ENCODE assay signal across 9 mouse cellular contexts in genomic region chr13:46019431-46020166, GRCm38 (mm10). TPM values are rescaled to one million over a fixed set of nuclear protein-coding genes. Genes with fewer than 3 reads are reported as not detected.
DNase-seq lines count a peak whose midpoint lies in the region; ATAC-seq and TF ChIP-seq lines count a peak whose summit lies in the region.
"Had no signal": no experiment of that assay in that cellular context is flagged by ENCODE, and none has a peak within 500 bp of the region (broad histone marks: within the 10 kb centered on the region; RNA-seq: fewer than 3 reads in every experiment).

No protein-coding gene starts in this region.

- H3K36me3 ChIP-seq in liver, embryonic 13.5 days, result no peaks in the 10 kb centered on the region
- H3K36me3 ChIP-seq in liver, embryonic 11.5 days (ENCODE audit: control insufficient read depth, insufficient read depth, low read length), result no peaks in the 10 kb centered on the region
- H3K36me3 ChIP-seq: neural tube, embryonic 12.5 days had no signal

- H3K9ac ChIP-seq in liver, embryonic 13.5 days, result no peak overlapping the region
- H3K9ac ChIP-seq in liver, embryonic 11.5 days (ENCODE audit: low read depth, low read length), result no peak overlapping the region
- H3K9ac ChIP-seq: neural tube, embryonic 12.5 days had no signal

- no peaks in the 10 kb centered on the region for H3K9me3 ChIP-seq in liver, embryonic 13.5 days (replicated peaks)
- H3K9me3 ChIP-seq in liver, embryonic 11.5 days (ENCODE audit: control insufficient read depth, low read length), result no peaks in the 10 kb centered on the region
- H3K9me3 ChIP-seq: neural tube, embryonic 12.5 days had no signal

- no peak overlapping the region for H3K4me2 ChIP-seq in liver, embryonic 13.5 days
- H3K4me2 ChIP-seq in liver, embryonic 11.5 days, result no peak overlapping the region
- H3K4me2 ChIP-seq: neural tube, embryonic 12.5 days had no signal

- no peak overlapping the region for H3K4me3 ChIP-seq in liver, embryonic 13.5 days (replicated peaks)
- H3K4me3 ChIP-seq in liver, embryonic 11.5 days (ENCODE audit: low read depth, low read length), result no peak overlapping the region
- H3K4me3 ChIP-seq in cerebellum, adult 2 months (replicated peaks; ENCODE audit: insufficient read depth, low read depth, low read length), result no peak overlapping the region
- H3K4me3 ChIP-seq: neural tube, embryonic 12.5 days had no signal

- intact Hi-C loops in heart, postnatal 25 days (cut with DNase I), result no loop called here

- WGBS in liver, embryonic 13.5 days (ENCODE audit: insufficient replicate concordance), result 52% methylated on average over 9 of the region's 9 CpGs
- WGBS in liver, embryonic 11.5 days, result 63% methylated on average over 9 of the region's 9 CpGs
- 10% methylated on average over 9 of the region's 9 CpGs for WGBS in cerebellum, adult 2 months

- ATAC-seq in liver, embryonic 13.5 days (ENCODE audit: low read depth), result peak; percentile 45; the same call in 1 of the 2 replicates
- ATAC-seq in liver, embryonic 11.5 days (replicated peaks; ENCODE audit: low FRiP score), result no peak

- no peak overlapping the region for H3K27ac ChIP-seq in liver, embryonic 13.5 days
- no peak overlapping the region; the same call in 1 of the 2 replicates for H3K27ac ChIP-seq in liver, embryonic 11.5 days (ENCODE audit: low read depth, low read length)
- no peak overlapping the region for H3K27ac ChIP-seq in cerebellum, adult 2 months (ENCODE audit: insufficient read depth, low read length)
- H3K27ac ChIP-seq: neural tube, embryonic 12.5 days had no signal

- no peak for TF ChIP-seq POLR2A in cerebellum, adult 2 months (IDR thresholded peaks at IDR 0.05; ENCODE audit: borderline replicate concordance, insufficient read depth, low read length)

- DNase-seq in liver, embryonic 13.5 days, result no peak
- no peak for DNase-seq in liver, embryonic 11.5 days (ENCODE audit: low spot score)
- peak; percentile 55 to 63 for DNase-seq in cerebellum, adult 2 months
- peak; percentile 87 to 92 for DNase-seq in kidney, adult 8-10 months
- peak; percentile 55 for DNase-seq in retina, embryonic 14.5 days (ENCODE audit: low spot score)
- no peak for DNase-seq in frontal cortex, postnatal 10 days (ENCODE audit: low spot score in 2 of 2)
- DNase-seq in urinary bladder, postnatal 14 days (ENCODE audit: low spot score), result no peak
- DNase-seq in heart, postnatal 25 days (ENCODE audit: low spot score), result no peak

- TF ChIP-seq CTCF in cerebellum, adult 2 months (IDR thresholded peaks at IDR 0.05; ENCODE audit: borderline replicate concordance, insufficient read depth, low read depth, low read length), result no peak

- no peaks in the 10 kb centered on the region for H3K27me3 ChIP-seq in liver, embryonic 13.5 days
- H3K27me3 ChIP-seq in liver, embryonic 11.5 days (replicated peaks; ENCODE audit: control insufficient read depth, insufficient read depth, low read length), result peaks cover 2% of the 10 kb centered on the region; the same call in 1 of the 2 replicates
- H3K27me3 ChIP-seq in cerebellum, adult 2 months (ENCODE audit: control insufficient read depth, insufficient read depth, low read length), result no peaks in the 10 kb centered on the region
- H3K27me3 ChIP-seq: neural tube, embryonic 12.5 days had no signal

- peaks cover 10% of the 10 kb centered on the region for H3K4me1 ChIP-seq in liver, embryonic 13.5 days (replicated peaks)
- peaks cover 6% of the 10 kb centered on the region; the same call in 1 of the 2 replicates for H3K4me1 ChIP-seq in liver, embryonic 11.5 days (replicated peaks; ENCODE audit: control insufficient read depth, insufficient read depth, low read length)
- peaks cover 15% of the 10 kb centered on the region for H3K4me1 ChIP-seq in cerebellum, adult 2 months (ENCODE audit: control insufficient read depth, insufficient read depth, low read length)

RNA-seq across cellular contexts. Expression of gene Atxn1, which starts 54.8 kb away (rescaled TPM):
- polyA plus RNA-seq in liver, embryonic 13.5 days (2015; fragmentation: Nextera tagmentation; extraction: Ambion mirVana), result 1.5 and 1.8 TPM in 2 replicates
- polyA plus RNA-seq in liver, embryonic 11.5 days (2014; fragmentation: Nextera tagmentation; extraction: Ambion mirVana), result 1.6 and 2.3 TPM in 2 replicates
- 16.9 TPM in 2 replicates for polyA plus RNA-seq in cerebellum, adult 2 months (2012; rRNA removed)
- total RNA-seq in heart, postnatal 25 days (2021), result 10 to 100 TPM; 35.1 to 36.0 TPM

Comparison
In these comparisons a context has a peak if more than half of its experiments do, and no peak if none do; other contexts are left out.
1. DNase-seq: peak in cerebellum, adult 2 months (2 of 2), kidney, adult 8-10 months (2 of 2) and retina, embryonic 14.5 days (single experiment); none in liver, embryonic 13.5 days (single experiment), liver, embryonic 11.5 days (single experiment), frontal cortex, postnatal 10 days (0 of 2), urinary bladder, postnatal 14 days (single experiment) and heart, postnatal 25 days (single experiment).